Mouse (Mus musculus) gastrocnemius, postnatal 4 days (tissue): ENCODE measurements around the gene Becn1. TPM values are rescaled to one million over a fixed set of nuclear protein-coding genes. Genes with fewer than 3 reads are reported as not detected.
"Not testable (repeated sequence)": the region's sequence is repeated elsewhere in the genome, so short reads cannot be mapped to it uniquely, and the experiment has no call there.

Experiments used
- DNase-seq, 2 experiments: peaks; one replicate each; pipeline ENCODE4 v3.0.0; 2021 to 2022; ENCODE audit warnings: low spot score in 2 of 2, mixed read lengths in 2 of 2
- long read RNA-seq, 2 experiments: library from polyadenylated mRNA; stranded (forward); transcript quantifications; one replicate each; pipeline ENCODE4 v2.0.0; 2021
- total RNA-seq, 2 experiments: library from RNA; stranded (reverse); gene quantifications; 2 replicates each; pipeline ENCODE4 v1.2.3; 2021

Gene Becn1
- total RNA-seq, result 10 to 100 TPM; 82.5 to 86.9 TPM
- long read RNA-seq, experiment 1, full-length matches to known transcripts, result 86 of 94 reads
- long read RNA-seq, experiment 1, partial matches to known transcripts, result 3 of 94 reads
- long read RNA-seq, experiment 1, other reads (novel, unspliced or antisense), result 5 of 94 reads
- long read RNA-seq, experiment 2, full-length matches to known transcripts, result 107 of 117 reads
- long read RNA-seq, experiment 2, partial matches to known transcripts, result 4 of 117 reads
- long read RNA-seq, experiment 2, other reads (novel, unspliced or antisense), result 6 of 117 reads

DNA sequence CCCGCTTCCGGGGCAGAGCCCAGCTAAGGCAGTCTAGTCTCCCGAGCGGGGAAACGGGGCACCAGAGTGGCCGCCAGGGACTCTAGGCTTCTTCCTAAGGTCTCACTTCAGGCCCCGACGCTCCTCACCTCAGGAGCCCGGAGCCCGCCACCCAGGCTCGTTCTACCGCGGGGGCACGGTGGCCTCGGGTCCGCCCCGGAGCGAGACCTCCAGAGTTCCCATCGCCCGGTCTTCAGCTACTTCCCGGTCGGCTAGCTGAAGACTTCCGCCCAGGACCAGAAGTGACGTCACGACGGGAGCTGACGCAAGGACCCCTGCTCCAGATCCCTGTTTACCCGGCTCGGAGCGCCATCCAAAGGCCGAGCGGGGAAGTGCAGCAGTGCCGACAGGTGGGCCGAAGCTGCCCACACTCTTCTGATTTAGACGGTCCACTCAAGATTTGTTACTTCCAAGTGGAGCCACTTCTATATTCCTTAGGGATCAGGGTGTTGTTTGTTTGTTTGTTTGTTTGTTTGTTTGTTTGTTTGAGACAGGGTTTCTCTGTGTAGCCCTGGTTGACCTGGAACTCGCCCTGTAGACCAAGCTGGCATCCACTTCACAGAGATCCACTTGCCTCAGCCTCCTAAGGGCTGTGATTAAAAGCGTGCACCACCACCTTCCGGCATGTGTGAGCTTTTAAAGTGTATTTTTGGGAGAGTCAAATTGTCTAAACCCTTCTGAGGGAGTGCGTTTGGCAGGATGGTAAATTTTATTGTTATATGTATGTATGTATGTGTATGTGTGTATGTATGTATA, at the start of gene Becn1:
Gene Becn1 (minus strand): TSS at position 283 of the 795 bp plus-strand sequence.
- DNase-seq, result peak; percentile 97 to 98

- no peak for DNase-seq
These were observed 49.6 kb upstream of the Becn1 start for GRCm38 (mm10) chr11:101351721-101352111.

DNA sequence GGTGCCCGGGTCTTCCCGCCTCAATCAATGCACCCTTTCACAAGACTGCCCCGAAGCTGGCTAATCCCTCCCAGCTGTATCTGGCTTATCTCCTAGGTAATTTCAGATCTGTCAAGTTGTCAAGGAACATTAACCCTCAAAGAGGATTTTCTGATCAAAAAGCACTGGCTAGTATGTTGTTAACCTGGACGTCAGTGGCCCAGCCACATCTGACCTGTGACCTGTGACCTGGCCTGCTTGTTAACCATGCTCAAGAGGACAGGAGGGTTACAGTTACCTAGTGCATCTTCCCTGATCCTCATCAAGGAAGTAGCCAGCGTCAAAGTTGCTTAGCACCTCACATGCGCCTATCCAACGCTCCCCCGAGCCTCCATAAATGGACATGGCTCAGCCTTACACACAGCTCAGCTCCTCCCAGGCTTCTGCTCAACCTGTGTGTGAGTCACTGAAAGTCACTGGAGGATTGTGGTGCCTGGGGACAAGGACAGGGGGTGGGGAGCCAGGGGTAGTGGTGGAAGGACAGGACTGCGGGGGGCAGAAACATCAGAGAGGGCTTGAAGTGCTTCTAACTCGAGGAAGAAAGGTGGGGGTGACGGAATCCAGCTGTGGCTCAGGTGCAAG, 49.1 kb upstream of the Becn1 start:
- DNase-seq, result no peak

- no peak for DNase-seq
These were observed 47.1 kb upstream of the Becn1 start for GRCm38 (mm10) chr11:101349216-101349615.

GRCm38 (mm10) chr11:101348774-101349173, 46.7 kb upstream of the Becn1 start:
- no peak for DNase-seq

DNA sequence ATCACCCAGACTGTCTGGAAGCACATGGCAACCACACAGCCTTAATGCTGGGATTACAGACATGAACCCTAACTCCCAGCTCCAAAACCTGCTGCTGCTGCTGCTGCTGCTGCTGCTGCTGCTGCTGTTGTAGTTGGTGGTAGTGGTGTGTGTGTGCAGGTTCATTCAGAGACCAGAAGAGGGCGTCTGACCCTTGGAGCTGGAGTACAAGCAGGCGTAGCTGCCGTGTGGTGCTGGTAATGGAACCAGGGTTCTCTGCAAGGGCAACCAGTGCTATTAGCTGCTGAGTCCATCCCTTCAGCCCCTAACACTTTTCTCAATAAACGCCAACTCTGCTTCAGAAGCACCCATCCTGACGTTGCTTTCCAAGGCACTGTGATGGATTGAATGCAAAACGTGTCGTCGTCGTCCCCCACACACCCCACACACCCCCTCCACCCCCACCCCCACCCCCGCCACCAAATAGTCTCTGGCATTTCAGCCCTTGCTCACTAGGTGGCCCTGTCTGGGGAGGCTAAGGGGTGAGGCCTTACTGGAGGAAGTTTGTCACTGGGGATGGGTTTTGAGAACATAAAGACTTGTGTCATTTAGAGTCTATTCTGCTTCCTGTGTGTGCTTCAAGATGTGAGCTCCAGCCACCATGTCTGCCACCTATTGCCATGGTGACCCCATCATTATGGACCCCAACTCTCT, 45.1 kb upstream of the Becn1 start:
- no peak for DNase-seq

DNA sequence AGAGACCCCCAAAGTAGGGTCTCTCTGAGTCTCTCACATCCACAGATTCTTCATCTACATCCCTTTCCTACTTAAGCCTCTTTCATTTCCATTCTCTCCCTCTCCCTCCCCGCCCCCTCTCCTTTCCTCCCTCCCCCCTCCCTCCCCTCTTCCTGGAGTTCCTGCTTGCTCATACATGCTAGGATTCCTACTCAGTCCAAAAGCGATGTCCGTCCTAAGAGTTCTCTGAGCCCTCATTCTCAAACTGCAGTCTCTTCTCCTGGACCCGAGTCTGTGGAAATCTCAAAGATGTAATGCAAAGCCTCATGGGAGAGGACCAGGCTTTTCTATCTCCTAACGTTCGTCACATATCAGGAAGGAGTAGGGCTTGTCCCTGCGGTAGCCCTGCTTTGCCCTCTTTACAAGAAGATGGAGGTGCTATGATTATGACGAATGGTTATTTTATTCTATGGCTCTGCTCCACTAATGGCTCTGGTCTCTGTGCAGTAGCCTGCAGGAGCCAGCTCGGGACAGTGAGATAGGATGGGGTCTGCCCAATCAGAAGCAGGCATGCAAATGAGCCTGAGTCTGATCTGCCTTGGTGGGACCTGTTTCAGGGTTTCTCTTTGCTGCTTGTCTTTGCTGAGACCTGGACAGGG, 36.2 kb upstream of the Becn1 start:
- no peak for DNase-seq

DNA sequence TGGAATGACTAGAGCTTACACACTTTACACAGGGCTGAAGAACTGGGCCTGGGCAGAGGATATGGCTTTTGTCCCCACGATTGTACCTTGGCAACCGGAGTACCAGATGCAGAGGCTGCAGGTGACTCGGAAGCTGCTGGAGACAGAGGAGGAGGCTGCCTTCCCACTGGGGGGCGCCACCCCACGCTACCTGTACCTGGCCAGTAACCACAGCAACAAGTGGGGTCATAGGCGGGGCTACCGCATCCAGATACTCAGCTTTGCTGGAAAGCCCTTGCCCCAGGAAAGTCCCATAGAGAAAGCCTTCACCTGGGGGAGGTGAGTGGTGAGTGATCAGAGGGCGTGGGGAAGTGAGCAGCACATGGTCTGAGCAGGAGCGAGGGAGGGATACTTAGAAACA, 33.6 kb upstream of the Becn1 start:
- no peak for DNase-seq

- no peak for DNase-seq
These were observed 32.4 kb upstream of the Becn1 start for GRCm38 (mm10) chr11:101334516-101334915.

GRCm38 (mm10) chr11:101334023-101334422, 31.9 kb upstream of the Becn1 start:
- no peak for DNase-seq

DNA sequence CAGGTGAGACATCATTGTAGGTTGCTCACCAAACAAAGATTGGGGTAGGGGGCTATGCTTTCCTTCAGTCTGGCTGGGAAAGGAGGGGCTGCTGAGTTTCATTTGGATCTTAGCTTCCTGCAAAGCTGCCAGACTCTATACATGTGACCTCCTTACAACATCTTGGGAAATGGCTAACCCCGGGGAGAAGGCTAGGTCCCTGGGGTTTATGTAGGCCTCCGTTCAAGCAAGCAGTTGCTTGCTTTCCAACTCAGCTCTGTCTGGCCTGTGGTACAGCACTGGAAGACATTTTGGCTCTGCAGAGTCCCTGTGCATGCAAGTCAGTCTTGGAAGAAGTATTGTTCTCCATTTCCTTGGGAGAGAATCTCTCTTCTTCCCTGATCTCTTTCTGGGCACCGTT, 30.5 kb upstream of the Becn1 start:
- DNase-seq, result no peak

DNA sequence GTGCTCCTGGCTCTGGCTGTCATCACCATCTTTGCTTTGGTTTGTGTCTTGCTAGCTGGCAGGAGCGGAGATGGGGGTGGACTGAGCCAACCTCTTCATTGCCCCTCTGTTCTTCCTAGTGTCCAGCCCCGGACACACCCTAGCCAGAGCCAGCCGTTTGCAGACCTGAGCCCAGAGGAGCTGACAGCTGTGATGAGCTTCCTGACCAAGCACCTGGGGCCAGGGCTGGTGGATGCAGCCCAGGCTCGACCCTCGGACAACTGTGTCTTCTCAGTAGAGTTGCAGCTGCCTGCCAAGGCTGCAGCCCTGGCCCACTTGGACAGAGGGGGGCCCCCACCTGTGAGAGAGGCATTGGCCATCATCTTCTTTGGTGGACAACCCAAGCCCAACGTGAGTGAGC, 28.9 kb upstream of the Becn1 start:
- not testable (repeated sequence) for DNase-seq

DNA sequence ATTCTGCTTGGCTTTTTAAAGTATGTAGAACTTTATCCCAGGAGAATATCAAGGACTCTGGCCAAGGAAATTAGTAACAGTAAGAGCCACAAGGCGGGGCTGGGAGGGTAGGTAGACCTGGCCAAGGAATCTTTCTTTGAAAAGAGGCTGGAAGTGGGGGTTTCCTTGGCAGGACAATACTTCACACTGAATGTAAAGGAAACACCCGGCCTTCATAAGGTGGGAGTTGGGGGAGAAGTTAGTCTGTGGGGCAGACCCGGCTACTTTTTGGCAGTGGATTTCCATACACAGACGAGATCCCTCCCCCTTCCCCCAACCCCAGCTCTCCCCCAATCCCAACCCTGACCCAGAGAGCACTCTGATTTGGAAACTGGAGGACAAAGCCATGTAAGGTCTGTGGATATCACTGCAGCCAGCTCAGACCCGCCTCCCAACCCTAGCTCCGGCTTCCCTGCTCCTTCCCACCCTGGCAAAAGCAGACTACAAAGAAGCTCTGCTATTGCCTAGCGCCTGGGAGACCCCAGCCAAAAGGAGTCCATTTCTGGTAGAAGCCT, 28.4 kb upstream of the Becn1 start, which contains the start of gene Aoc3:
Gene Aoc3 (plus strand): TSS at position 235 of the 554 bp plus-strand sequence.
- DNase-seq, result peak in 1 of 2 experiments; percentile 53

DNA sequence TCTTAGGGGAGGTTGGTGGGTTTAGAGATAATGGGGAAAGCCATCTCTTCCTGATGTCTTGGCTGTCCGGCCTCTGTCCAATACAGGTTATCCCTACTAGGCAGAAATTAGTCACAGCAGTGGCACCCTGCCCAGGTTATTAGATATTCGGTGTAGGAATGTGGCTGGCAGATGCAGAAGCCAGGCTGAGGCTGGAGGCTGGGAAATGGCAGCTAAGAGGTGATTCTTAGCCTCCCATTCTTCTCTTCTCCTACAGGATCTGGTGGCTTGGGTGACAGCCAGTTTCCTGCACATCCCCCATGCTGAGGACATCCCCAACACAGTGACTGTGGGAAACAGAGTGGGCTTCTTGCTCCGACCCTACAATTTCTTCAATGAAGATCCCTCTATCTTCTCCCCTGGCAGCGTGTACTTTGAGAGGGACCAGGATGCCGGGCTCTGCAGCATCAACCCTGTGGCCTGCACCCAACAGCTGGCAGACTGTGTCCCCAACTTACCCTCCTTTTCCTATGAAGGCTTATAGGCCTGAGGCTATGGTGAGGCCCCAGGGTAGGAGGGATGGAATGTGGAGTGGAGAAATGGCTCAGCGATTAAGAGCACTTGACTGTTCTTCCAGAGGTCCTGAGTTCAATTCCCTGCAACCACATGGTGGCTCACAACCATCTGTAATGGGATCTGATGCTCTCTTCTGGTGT, 27.0 kb upstream of the Becn1 start:
- DNase-seq, result peak in 1 of 2 experiments; percentile 70

DNA sequence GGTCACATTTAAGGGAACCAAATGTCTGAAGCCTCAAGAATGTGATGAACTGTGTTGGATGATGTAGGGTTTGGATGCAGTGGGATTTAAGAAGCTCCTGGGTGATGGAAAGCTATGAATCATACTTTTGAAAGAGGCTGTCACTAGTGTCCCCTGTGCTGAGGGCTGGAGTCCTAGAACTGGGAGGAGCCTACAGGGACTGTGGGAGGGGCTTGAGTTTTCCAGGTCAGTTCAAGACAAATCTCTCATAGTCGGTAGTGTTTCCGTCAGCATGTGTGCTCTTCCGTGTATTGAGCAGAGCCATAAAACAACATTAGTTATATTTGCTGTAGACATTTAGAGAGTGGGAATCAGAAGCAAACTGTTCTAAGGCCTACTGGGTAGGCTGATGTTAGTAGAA, 25.2 kb upstream of the Becn1 start:
- no peak for DNase-seq

DNA sequence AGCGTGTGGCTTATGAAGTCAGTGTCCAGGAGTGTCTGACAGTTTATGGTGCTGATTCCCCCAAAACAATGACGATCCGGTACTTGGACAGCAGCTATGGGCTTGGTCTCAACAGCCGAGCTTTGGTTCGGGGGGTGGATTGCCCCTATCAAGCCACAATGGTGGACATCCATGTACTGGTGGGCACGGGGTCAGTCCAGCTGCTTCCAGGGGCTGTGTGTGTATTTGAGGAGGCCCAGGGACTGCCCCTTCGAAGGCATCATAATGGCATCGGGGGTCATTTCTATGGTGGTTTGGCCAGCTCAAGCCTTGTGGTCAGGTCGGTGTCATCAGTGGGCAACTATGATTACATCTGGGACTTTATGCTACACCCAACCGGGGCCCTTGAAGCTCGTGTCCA, 24.1 kb upstream of the Becn1 start:
- no peak for DNase-seq

DNA sequence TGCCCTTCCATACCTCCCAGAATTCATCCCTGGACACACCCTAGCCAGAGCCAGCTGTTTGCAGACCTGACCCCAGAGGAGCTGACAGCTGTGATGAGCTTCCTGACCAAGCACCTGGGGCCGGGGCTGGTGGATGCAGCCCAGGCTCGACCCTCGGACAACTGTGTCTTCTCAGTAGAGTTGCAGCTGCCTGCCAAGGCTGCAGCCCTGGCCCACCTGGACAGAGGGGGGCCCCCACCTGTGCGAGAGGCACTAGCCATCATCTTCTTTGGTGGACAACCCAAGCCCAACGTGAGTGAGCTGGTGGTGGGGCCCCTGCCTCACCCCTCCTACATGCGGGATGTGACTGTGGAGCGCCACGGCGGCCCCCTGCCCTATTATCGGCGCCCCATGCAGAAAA, 23.1 kb upstream of the Becn1 start:
- DNase-seq, result not testable (repeated sequence)

DNA sequence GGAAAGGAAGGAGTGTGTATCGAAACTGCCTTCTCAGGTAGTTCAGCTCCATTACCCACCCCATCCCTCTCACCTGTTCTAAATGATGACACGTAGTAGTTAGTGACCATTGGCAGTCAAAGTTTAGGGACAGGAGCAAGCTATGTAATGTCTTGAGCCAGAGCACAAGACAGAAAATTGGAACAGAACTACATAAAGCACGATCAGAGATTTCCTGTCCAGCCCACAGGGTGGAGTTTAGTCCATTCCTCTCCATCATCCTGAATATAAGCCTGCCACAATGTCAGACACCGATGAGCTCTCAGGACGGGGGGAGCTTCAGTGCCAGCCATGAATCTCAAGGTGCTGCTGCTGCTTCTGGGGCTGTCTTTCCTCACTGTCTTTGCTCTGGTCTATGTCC, 22.7 kb upstream of the Becn1 start, which contains the start of gene Aoc2:
Gene Aoc2 (plus strand): TSS at position 301 of the 400 bp plus-strand sequence.
- no peak for DNase-seq

GRCm38 (mm10) chr11:101323609-101324008, 21.5 kb upstream of the Becn1 start:
- DNase-seq, result peak in 1 of 2 experiments; percentile 70

- DNase-seq, result peak in 1 of 2 experiments; percentile 34
These were observed 14.4 kb upstream of the Becn1 start for GRCm38 (mm10) chr11:101316501-101316917.
